Mouse (Mus musculus) G1E-ER4 (cell line): Measurements from ENCODE around the gene Git2. TPM values are rescaled to one million over a fixed set of nuclear protein-coding genes. Genes with fewer than 3 reads are reported as not detected.

Source experiments
- GATA1 ChIP-seq: IDR thresholded peaks from one replicate; pipeline ENCODE4 v1.8.0; 2012; ENCODE audit warnings: low read length, inconsistent platforms
- polyA plus RNA-seq: library from polyadenylated mRNA; stranded (reverse); fragments of >175 nt; gene quantifications from 2 replicates; pipeline ENCODE4 v1.2.3, GENCODE M21; 2012

Git2 gene
- polyA plus RNA-seq, 1 experiment = 134 TPM

GRCm38 (mm10) chr5:114804958-114805357 lies 29.6 kb upstream of the Git2 start:
- TF ChIP-seq GATA1 = no peak

- TF ChIP-seq GATA1 = no peak
Measured at GRCm38 (mm10) chr5:114804335-114804734, 29.0 kb upstream of the Git2 start.

- TF ChIP-seq GATA1 = no peak
Measured at GRCm38 (mm10) chr5:114803231-114803630, 27.9 kb upstream of the Git2 start.

GRCm38 (mm10) chr5:114801841-114802240 lies 26.5 kb upstream of the Git2 start:
- no peak for TF ChIP-seq GATA1

- no peak for TF ChIP-seq GATA1
Measured at GRCm38 (mm10) chr5:114801049-114801448, 25.7 kb upstream of the Git2 start.

GRCm38 (mm10) chr5:114799848-114800247 lies 24.5 kb upstream of the Git2 start:
- no peak for TF ChIP-seq GATA1

- no peak for TF ChIP-seq GATA1
Measured at GRCm38 (mm10) chr5:114797253-114797652, 21.9 kb upstream of the Git2 start.

- no peak for TF ChIP-seq GATA1
Measured at GRCm38 (mm10) chr5:114796299-114797012, 21.1 kb upstream of the Git2 start.

- no peak for TF ChIP-seq GATA1
Measured at GRCm38 (mm10) chr5:114795653-114796052, 20.3 kb upstream of the Git2 start.

- no peak for TF ChIP-seq GATA1
Measured at GRCm38 (mm10) chr5:114795231-114795630, 19.9 kb upstream of the Git2 start.

- no peak for TF ChIP-seq GATA1
Measured at GRCm38 (mm10) chr5:114794609-114795008, 19.3 kb upstream of the Git2 start.

- no peak for TF ChIP-seq GATA1
Measured at GRCm38 (mm10) chr5:114793317-114793716, 18.0 kb upstream of the Git2 start.

- TF ChIP-seq GATA1 = no peak
Measured at GRCm38 (mm10) chr5:114785196-114785595, 9.9 kb upstream of the Git2 start.

- TF ChIP-seq GATA1 = peak; percentile 77
Measured at GRCm38 (mm10) chr5:114784622-114785165, 9.4 kb upstream of the Git2 start.

- no peak for TF ChIP-seq GATA1
Measured at GRCm38 (mm10) chr5:114783405-114784163, 8.3 kb upstream of the Git2 start.

GRCm38 (mm10) chr5:114782991-114783390 lies 7.7 kb upstream of the Git2 start:
- no peak for TF ChIP-seq GATA1

GRCm38 (mm10) chr5:114780912-114781311 lies 5.6 kb upstream of the Git2 start:
- no peak for TF ChIP-seq GATA1
